Mouse (Mus musculus) fibroblast of lung, adult 2 months (primary cell): Measurements from ENCODE around the gene Trak1.

Experiments
- DNase-seq: peaks from one replicate; pipeline ENCODE4 v3.0.0-alpha.2; 2011; ENCODE audit warnings: low read depth

Gene Trak1

GRCm38 (mm10) chr9:121479453-121479852 is 182.2 kb downstream of the Trak1 start:
- no peak for DNase-seq

DNA sequence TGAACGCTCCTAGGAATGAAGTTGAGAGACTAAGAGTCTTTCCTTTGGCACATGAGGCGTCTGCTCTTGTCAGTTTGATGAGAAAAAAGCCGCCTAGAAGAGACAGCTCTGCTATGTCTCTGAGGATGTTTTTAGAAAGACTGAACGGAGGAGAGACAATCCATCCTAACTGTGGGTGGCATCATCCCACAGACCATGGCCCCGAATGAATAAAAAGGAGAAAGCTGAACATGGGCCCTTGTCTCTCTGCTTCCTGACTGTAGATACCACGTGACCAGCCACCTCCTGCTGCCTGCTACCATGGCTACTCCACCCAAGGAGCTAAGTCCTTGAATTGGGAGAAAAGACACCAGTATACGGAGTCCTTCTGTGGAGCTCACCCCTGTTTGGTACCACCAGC is 189.9 kb downstream of the Trak1 start:
- DNase-seq: no peak

GRCm38 (mm10) chr9:121491592-121492240 is 194.4 kb downstream of the Trak1 start:
- no peak for DNase-seq

DNA sequence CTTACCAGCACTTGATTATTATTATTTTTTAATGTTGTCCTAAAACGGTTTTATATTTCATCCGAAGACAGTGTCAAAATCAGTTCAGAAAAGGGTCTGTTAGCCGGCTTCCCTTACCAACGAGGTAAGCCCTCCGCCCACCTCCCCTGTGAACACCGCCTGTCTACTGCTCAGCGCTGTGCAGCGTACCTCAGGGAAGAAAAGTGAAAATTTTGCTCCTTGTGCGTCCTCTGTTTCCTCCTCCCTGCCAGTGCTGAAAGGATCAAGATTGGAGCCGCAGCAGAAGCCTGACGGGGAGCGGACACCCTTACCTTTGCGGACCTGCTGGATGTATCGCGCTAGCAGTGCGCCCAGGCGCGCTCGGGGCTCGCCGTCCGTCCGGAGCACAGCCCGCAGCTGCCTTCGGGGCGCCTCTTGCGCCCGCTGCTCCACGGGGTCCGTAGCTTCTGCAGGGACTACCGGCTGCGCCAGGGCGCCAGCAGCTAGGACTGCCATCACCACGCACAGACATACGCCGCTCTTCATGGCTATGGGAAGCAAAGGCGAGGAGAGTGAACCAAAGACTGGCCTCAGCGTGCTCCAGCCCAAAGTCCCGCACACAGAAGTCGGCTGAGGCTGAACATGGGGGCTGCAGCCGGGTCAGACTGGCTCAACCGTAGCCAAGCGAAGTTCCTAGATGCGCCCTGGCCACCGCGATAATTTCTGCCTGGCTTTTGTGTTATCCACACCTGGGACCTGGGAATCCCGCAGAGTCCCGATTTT is 196.9 kb downstream of the Trak1 start:
- DNase-seq: no peak

DNA sequence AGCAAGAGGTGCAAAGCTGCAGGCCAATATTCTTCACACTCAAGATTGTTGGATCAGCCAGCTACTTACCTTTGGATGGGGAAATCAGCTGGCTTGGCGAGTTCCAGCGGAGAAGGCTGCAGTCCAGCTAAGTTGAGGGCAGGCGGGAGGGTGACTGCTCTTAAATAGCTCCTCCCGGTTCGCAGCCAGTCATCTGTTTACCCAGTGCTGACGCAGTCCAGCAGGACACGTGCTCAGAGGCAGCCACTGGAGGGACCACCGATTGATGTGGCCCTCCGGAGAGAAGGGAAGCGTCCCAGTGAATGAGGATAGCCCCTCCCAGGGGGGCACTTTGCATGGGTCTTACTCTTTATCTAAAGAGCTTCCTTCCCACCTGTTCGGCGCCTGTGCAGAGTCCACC is 198.2 kb downstream of the Trak1 start, which contains the start of gene Cck:
Cck (minus strand) TSS at position 166 of the 400 bp plus-strand sequence.
- no peak for DNase-seq

GRCm38 (mm10) chr9:121496102-121496501 is 198.8 kb downstream of the Trak1 start:
- no peak for DNase-seq

DNA sequence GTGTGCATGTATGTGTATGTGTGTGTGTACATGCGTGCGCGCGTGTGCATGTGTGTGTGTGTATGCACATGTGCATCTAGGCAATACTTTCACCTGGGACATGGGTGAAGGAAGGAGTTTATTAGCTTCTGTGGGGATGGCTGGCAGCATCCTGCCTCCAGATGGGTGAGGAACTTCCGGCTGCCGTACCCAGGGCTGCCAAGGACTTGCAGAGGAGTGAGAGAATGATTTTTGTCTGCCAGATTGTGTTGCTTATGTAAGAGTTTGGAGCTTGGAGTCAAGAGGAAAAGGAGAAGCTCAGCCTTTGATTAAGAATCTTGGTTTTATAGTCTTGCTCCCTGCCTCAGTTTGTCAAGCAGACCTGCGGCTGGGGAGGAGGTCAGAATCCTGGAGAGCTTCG is 208.0 kb downstream of the Trak1 start:
- DNase-seq: no peak

DNA sequence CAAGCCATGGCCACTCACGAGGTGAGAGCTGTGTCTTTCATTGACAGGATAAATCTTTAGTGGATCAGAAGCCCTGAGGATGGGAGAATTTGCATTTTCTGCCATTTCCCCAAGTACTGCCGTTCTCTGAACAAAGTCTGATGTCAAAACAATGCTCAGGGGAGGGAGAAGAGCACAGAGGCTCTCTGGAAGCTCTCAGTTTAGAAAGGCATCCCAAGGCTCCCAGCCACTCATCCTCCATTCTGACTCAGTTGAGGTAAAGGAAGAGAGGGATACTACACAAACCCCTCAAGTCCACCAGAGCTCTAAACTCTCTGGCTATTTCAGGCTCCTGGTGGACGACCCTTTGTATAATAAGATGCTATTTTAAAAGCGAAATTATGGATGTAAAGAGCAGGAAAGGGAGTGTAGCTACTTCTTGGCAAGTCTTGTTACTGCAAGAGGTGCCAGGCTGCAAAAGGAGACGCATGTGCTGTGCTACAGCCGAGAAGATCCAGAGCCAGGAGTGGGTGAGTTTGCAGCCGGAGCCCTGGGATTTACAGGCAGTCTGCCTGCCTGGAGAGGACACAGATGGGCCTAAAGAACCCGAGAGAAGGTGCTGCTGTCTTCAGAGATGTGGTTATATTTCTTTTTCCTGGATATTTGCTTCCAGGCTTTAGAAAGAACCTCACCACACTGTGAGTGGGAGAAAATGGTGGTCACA is 209.3 kb downstream of the Trak1 start:
- DNase-seq: no peak

DNA sequence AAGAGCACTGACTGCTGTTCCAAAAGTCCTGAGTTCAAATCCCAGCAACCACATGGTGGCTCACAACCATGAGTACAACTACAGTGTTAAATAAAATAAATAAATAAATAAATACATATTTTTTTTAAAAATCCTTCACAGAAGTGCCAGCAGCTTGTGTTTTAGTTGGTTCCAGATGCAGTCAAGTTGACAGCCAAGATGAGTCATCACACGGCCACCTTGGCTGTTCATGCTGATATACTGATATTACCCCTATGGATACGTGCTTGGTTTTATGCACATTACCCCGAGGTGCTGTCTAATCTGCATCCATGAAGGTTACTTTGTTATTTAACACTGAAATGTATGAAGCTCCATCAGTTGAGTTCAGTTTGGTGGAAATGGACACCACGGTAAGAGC is 214.6 kb downstream of the Trak1 start:
- no peak for DNase-seq

- DNase-seq: no peak
Measured at GRCm38 (mm10) chr9:121514462-121514861, 217.2 kb downstream of the Trak1 start.

- DNase-seq: no peak
Measured at GRCm38 (mm10) chr9:121520047-121520446, 222.7 kb downstream of the Trak1 start.
